Mouse (Mus musculus) liver, embryonic 15.5 days (tissue): Measurements from ENCODE around the gene Zbtb8b. TPM values are rescaled to one million over a fixed set of nuclear protein-coding genes. Genes with fewer than 3 reads are reported as not detected.
A peak's percentile ranks its signal among the peaks of the same experiment; 100 is the strongest.
"Not testable (repeated sequence)": the region's sequence is repeated elsewhere in the genome, so short reads cannot be mapped to it uniquely, and the experiment has no call there.

Experiments used
- ATAC-seq: fragments of 200-750 bp; cut with Nextera tagmentation; 2 replicates; pipeline ENCODE4 v1.8.0; 2017; ENCODE audit warnings: moderate number of reproducible peaks, mild to moderate bottlenecking, moderate library complexity; ENCODE audit not compliant: insufficient read depth
- H3K27ac ChIP-seq: fragments of 300-500 bp; sonication (generic); replicated peaks from 2 replicates; pipeline ENCODE4 v1.5.1; 2015; ENCODE audit warnings: mild to moderate bottlenecking, inconsistent platforms
- H3K27me3 ChIP-seq: fragments of 300-500 bp; sonication (generic); 2 replicates; pipeline ENCODE4 v1.6.1; 2015; ENCODE audit warnings: mild to moderate bottlenecking, inconsistent platforms
- H3K36me3 ChIP-seq: fragments of 300-500 bp; sonication (generic); replicated peaks from 2 replicates; pipeline ENCODE4 v1.6.1; 2015; ENCODE audit warnings: moderate library complexity, mild to moderate bottlenecking, inconsistent platforms
- H3K4me1 ChIP-seq: fragments of 300-500 bp; sonication (generic); replicated peaks from 2 replicates; pipeline ENCODE4 v1.6.1; 2015; ENCODE audit warnings: inconsistent platforms
- H3K4me2 ChIP-seq: fragments of 300-500 bp; sonication (generic); 2 replicates; pipeline ENCODE4 v1.6.1; 2015; ENCODE audit warnings: moderate library complexity, mild to moderate bottlenecking, inconsistent platforms
- H3K4me3 ChIP-seq: fragments of 300-500 bp; sonication (generic); replicated peaks from 2 replicates; pipeline ENCODE4 v1.5.1; 2015; ENCODE audit warnings: mild to moderate bottlenecking, inconsistent platforms
- H3K9ac ChIP-seq: fragments of 300-500 bp; sonication (generic); 2 replicates; pipeline ENCODE4 v1.6.1; 2015; ENCODE audit warnings: moderate library complexity, mild to moderate bottlenecking, inconsistent platforms
- H3K9me3 ChIP-seq: fragments of 300-500 bp; sonication (generic); replicated peaks from 2 replicates; pipeline ENCODE4 v1.6.1; 2016; ENCODE audit warnings: inconsistent platforms
- WGBS: fragments of 180-500 bp; shearing (Covaris S2); methylation state at CpG from one replicate; pipeline ENCODE4 v1.1.7; 2015; ENCODE audit warnings: mixed read lengths; ENCODE audit not compliant: insufficient replicate concordance; 5-methylcytosine and 5-hydroxymethylcytosine counted together
- polyA plus RNA-seq: library from polyadenylated mRNA; unstranded; fragments of >200 nt; fragmentation: Nextera tagmentation; extraction: Ambion mirVana; gene quantifications from 2 replicates; pipeline ENCODE4 v1.2.1, GENCODE M21; 2015

Zbtb8b gene
- polyA plus RNA-seq, 1 experiment from 2014 or later = 0.79 TPM

GRCm38 (mm10) chr4:129457311-129457710 is 16.7 kb upstream of the Zbtb8b start:
- not testable (repeated sequence) for H3K36me3 ChIP-seq, H3K27me3 ChIP-seq, H3K4me3 ChIP-seq, H3K4me2 ChIP-seq, H3K9ac ChIP-seq, H3K27ac ChIP-seq, H3K9me3 ChIP-seq, ATAC-seq
- peaks cover 12% of the 10 kb centered on the region for H3K4me1 ChIP-seq
- 65% methylated on average over 2 of the region's 2 CpGs for WGBS

- no peak overlapping the region for H3K27ac ChIP-seq
- no peaks in the 10 kb centered on the region for H3K27me3 ChIP-seq
- no peak overlapping the region for H3K4me3 ChIP-seq
- H3K4me1 ChIP-seq = peaks cover 10% of the 10 kb centered on the region
- H3K9me3 ChIP-seq = no peaks in the 10 kb centered on the region
- ATAC-seq = no peak
- 44% methylated on average over 5 of the region's 5 CpGs for WGBS
- no peak overlapping the region for H3K4me2 ChIP-seq
- H3K36me3 ChIP-seq = no peaks in the 10 kb centered on the region
- no peak overlapping the region for H3K9ac ChIP-seq
Observed at GRCm38 (mm10) chr4:129456126-129456525, 15.5 kb upstream of the Zbtb8b start.

- peaks cover 4% of the 10 kb centered on the region for H3K4me1 ChIP-seq
- no peaks in the 10 kb centered on the region for H3K9me3 ChIP-seq
- 4% methylated on average over 5 of the region's 5 CpGs for WGBS
- H3K9ac ChIP-seq = no peak overlapping the region
- no peak overlapping the region for H3K4me3 ChIP-seq
- no peak overlapping the region for H3K27ac ChIP-seq
- no peak overlapping the region for H3K4me2 ChIP-seq
- H3K27me3 ChIP-seq = no peaks in the 10 kb centered on the region
- no peaks in the 10 kb centered on the region for H3K36me3 ChIP-seq
- peak; percentile 60; the same call in 1 of the 2 replicates for ATAC-seq
Observed at GRCm38 (mm10) chr4:129455265-129455664, 14.6 kb upstream of the Zbtb8b start.

- WGBS = 70% methylated on average over 15 of the region's 15 CpGs
Observed at GRCm38 (mm10) chr4:129451471-129452169, 11.0 kb upstream of the Zbtb8b start.

GRCm38 (mm10) chr4:129450851-129451250 is 10.2 kb upstream of the Zbtb8b start:
- Histone ChIP-seq H3K4me3 (no peak overlapping the region), H3K9ac (no peak overlapping the region), H3K36me3 (no peaks in the 10 kb centered on the region), H3K4me1 (peaks cover 14% of the 10 kb centered on the region), H3K27ac (no peak overlapping the region), H3K27me3 (no peaks in the 10 kb centered on the region), H3K9me3 (no peaks in the 10 kb centered on the region), H3K4me2 (no peak overlapping the region)
- no peak for ATAC-seq
- 63% methylated on average over 2 of the region's 2 CpGs for whole genome bisulfite sequencing

More at GRCm38 (mm10) chr4:129451471-129452169, 11.0 kb upstream of the Zbtb8b start:
- H3K27ac ChIP-seq = no peak overlapping the region
- ATAC-seq = no peak
- H3K4me3 ChIP-seq = no peak overlapping the region
- no peaks in the 10 kb centered on the region for H3K36me3 ChIP-seq
- H3K4me2 ChIP-seq = no peak overlapping the region
- peaks cover 14% of the 10 kb centered on the region for H3K4me1 ChIP-seq
- no peaks in the 10 kb centered on the region for H3K9me3 ChIP-seq
- H3K27me3 ChIP-seq = no peaks in the 10 kb centered on the region
- no peak overlapping the region for H3K9ac ChIP-seq

GRCm38 (mm10) chr4:129448713-129449112 is 8.1 kb upstream of the Zbtb8b start:
- WGBS = 81% methylated on average over 6 of the region's 6 CpGs
- Histone ChIP-seq H3K36me3 (no peaks in the 10 kb centered on the region), H3K9me3 (no peaks in the 10 kb centered on the region), H3K27ac (no peak overlapping the region), H3K4me1 (peaks cover 11% of the 10 kb centered on the region), H3K4me2 (no peak overlapping the region), H3K4me3 (no peak overlapping the region), H3K27me3 (peaks cover 4% of the 10 kb centered on the region), H3K9ac (no peak overlapping the region)
- ATAC-seq = no peak

- Histone ChIP-seq H3K4me3 (no peak overlapping the region), H3K9ac (no peak overlapping the region), H3K36me3 (no peaks in the 10 kb centered on the region), H3K4me2 (no peak overlapping the region; the same call in 1 of the 2 replicates), H3K27me3 (peaks cover 11% of the 10 kb centered on the region), H3K27ac (0 out of 2 replicates have a peak overlapping the region, but pooled peaks have one; percentile 38), H3K9me3 (no peaks in the 10 kb centered on the region), H3K4me1 (peaks cover 11% of the 10 kb centered on the region)
- WGBS = 60% methylated on average over 11 of the region's 11 CpGs
- no peak for ATAC-seq
Observed at GRCm38 (mm10) chr4:129447778-129448563, 7.3 kb upstream of the Zbtb8b start.

GRCm38 (mm10) chr4:129447360-129447759 is 6.7 kb upstream of the Zbtb8b start:
- Histone ChIP-seq H3K4me1 (peaks cover 11% of the 10 kb centered on the region), H3K4me2 (no peak overlapping the region; the same call in 1 of the 2 replicates), H3K27ac (0 out of 2 replicates have a peak overlapping the region, but pooled peaks have one; percentile 38), H3K4me3 (no peak overlapping the region), H3K27me3 (peaks cover 18% of the 10 kb centered on the region), H3K9ac (no peak overlapping the region), H3K9me3 (no peaks in the 10 kb centered on the region), H3K36me3 (no peaks in the 10 kb centered on the region)
- 31% methylated on average over 8 of the region's 8 CpGs for WGBS
- ATAC-seq = no peak

- ATAC-seq = no peak
- H3K27me3 ChIP-seq = peaks cover 69% of the 10 kb centered on the region
Observed at GRCm38 (mm10) chr4:129441145-129441544, 492 bp upstream of the Zbtb8b start.

GRCm38 (mm10) chr4:129418321-129418720 is 22.3 kb downstream of the Zbtb8b start:
- Histone ChIP-seq H3K4me3 (no peak overlapping the region), H3K27ac (no peak overlapping the region), H3K36me3 (no peaks in the 10 kb centered on the region), H3K27me3 (no peaks in the 10 kb centered on the region), H3K9me3 (peaks cover 4% of the 10 kb centered on the region; the same call in 1 of the 2 replicates), H3K9ac (no peak overlapping the region), H3K4me1 (peaks cover 36% of the 10 kb centered on the region), H3K4me2 (no peak overlapping the region)
- whole genome bisulfite sequencing = 80% methylated on average over 5 of the region's 5 CpGs
- ATAC-seq = no peak

More at GRCm38 (mm10) chr4:129441145-129441544, 492 bp upstream of the Zbtb8b start:
- Histone ChIP-seq H3K36me3 (no peaks in the 10 kb centered on the region), H3K9me3 (no peaks in the 10 kb centered on the region), H3K4me3 (peak overlapping the region; percentile 29; the same call in 1 of the 2 replicates), H3K27ac (no peak overlapping the region), H3K4me2 (no peak overlapping the region; the same call in 1 of the 2 replicates), H3K9ac (no peak overlapping the region), H3K4me1 (peaks cover 10% of the 10 kb centered on the region)
- WGBS = 26% methylated on average over 6 of the region's 6 CpGs

GRCm38 (mm10) chr4:129416478-129416877 is 24.2 kb downstream of the Zbtb8b start:
- peak overlapping the region; percentile 26; the same call in 1 of the 2 replicates for H3K4me2 ChIP-seq
- H3K4me3 ChIP-seq = no peak overlapping the region
- H3K36me3 ChIP-seq = no peaks in the 10 kb centered on the region
- no peaks in the 10 kb centered on the region for H3K27me3 ChIP-seq
- peak overlapping the region; percentile 69 for H3K27ac ChIP-seq
- peaks cover 4% of the 10 kb centered on the region; the same call in 1 of the 2 replicates for H3K9me3 ChIP-seq
- H3K4me1 ChIP-seq = peaks cover 36% of the 10 kb centered on the region
- ATAC-seq = peak; percentile 91
- WGBS = 7% methylated on average over 5 of the region's 5 CpGs
- no peak overlapping the region for H3K9ac ChIP-seq
